Mouse (Mus musculus) adrenal gland, adult (tissue): ENCODE measurements around the gene Imp3.

Source experiments
- DNase-seq, 2 experiments: peaks; one replicate each; pipeline ENCODE4 v3.0.0; 2022 to 2023; ENCODE audit warnings: low spot score in 1 of 2; ENCODE audit not compliant: inconsistent age in 2 of 2

Imp3 gene

DNA sequence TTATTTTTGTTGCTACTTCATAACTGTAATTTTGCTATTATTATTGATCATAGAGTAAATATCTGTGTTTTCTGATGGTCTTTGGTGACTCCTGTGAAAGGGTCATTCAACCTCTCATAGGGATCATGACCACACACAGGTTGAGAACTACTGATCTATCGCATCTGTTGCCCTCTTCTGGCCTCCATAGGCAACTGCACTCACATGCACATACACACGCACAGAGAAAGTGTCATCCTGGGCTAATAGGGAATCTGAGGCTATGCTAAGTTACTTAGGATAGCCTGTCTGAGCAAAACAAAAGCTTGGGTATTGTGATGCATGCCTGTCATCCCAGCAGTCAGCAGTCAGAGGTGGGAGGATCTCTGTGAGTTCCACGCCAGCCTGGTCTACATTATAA is 24.3 kb downstream of the Imp3 start:
- DNase-seq, result no peak

DNA sequence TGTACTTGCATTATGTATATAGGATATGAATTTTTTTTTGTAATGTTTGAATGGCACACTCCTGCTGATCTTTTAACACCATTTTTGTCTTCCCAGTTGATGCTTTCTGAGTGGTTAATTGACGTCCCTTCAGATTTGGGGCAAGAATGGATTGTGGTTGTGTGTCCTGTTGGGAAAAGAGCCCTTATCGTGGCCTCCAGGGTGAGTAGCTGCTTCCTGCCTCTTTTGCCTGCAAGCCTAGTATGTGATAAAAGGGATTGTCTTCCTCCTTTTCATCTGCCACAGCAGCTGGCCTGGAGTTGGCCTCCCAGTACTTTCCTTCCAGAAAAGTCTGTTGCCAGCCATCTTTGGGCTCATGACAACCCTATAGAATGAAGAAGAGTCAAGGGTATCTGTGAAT is 32.9 kb downstream of the Imp3 start:
- DNase-seq, result no peak

DNA sequence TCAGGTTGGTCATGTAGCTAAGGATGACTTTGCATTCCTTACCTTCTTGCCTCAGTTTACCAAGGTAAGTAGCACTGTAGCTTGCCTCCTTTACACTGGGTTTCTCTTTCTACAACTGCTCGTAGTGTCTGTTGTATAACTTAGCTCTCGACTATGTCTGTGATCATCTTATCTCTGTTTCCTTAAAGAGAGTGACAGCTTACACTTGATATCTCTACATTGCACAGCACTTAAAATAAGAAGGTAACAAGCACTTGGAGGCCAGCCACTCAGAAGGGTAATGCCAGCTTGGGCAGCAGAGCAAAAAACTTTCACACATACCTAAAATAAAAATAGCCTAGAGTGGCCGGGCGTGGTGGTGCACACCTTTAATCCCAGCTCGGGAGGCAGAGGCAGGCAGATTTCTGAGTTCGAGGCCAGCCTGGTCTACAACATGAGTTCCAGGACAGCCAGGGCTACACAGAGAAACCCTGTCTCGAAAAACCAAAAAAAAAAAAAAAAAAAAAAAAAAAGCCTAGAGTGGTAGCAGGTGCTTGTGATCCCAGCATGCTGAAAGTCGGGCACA is 36.8 kb downstream of the Imp3 start:
- DNase-seq, result no peak

DNA sequence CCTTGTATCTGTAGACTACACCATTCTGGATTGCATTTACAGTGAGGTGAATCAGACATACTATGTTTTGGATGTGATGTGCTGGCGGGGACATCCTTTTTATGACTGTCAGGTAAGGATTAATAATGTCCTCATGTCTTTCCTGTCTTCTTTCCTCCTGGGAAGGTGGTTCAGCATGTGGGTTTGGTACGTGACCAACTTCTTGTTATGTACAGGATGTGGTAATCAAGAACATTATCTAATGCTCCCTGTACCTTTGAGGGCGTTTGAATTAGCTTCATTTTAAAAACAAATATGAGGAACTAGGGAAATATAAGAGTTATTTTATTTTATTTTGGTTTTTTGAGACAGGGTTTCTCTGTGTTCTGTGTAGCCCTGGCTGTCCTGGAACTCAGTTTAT is 37.9 kb downstream of the Imp3 start:
- DNase-seq, result no peak

DNA sequence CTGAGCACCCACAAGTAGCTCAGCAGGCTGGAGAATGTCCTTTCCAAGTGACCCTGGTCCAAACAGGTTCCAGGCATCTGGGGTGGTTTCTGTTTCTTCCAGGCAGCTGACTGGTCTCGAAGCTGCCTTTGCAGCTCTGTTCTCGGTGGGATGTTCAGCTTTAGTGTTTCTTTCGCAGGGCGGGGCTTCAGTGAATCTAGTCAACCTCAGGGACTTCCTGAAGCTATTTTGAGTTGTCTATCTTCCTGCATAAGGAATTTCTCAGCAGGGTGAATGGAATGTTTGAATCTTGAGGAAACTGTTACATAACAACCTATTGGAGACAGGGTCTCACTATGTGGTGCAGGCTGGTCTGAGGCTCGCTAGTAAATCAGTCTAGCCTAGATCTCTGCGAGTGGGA is 42.9 kb downstream of the Imp3 start:
- no peak for DNase-seq

DNA sequence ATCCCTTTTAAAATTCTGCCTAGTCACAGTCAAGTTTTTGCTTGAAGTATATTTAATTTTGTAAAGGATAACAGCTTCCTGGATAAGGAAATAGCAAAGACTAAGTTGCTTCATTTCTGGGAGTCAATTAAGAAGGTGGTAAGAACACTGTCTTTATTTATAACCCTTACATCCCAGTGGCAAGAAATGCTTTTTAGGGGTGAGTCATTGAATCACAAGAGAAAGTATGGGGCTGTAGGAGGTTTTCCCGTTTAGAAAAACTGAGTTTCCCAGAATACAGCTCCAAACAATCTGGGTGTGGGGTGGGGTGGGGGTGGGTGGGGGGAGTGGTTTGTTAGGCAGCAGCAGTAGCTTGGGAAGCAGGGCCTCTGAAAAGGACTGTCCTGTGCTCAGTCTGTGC is 44.2 kb downstream of the Imp3 start:
- DNase-seq, result no peak
